Mouse (Mus musculus) liver, embryonic 14.5 days (tissue): Measurements from ENCODE around the gene Znrf3. TPM values are rescaled to one million over a fixed set of nuclear protein-coding genes. Genes with fewer than 3 reads are reported as not detected.

ENCODE experiments used
- ATAC-seq: fragments of 200-750 bp; cut with Nextera tagmentation; 2 replicates; pipeline ENCODE4 v1.8.0; 2017; ENCODE audit warnings: moderate number of reproducible peaks, mild to moderate bottlenecking, moderate library complexity; ENCODE audit not compliant: insufficient read depth
- DNase-seq, 3 experiments: peaks; one replicate each; pipeline ENCODE4 v3.0.0-alpha.2; 2012 to 2013; ENCODE audit warnings: low read depth in 3 of 3, low spot score in 3 of 3
- H3K27ac ChIP-seq: fragments of 300-500 bp; sonication (generic); 2 replicates; pipeline ENCODE4 v1.5.1; 2014; ENCODE audit warnings: moderate library complexity, mild to moderate bottlenecking, control low read depth, inconsistent platforms
- H3K27me3 ChIP-seq: fragments of 300-500 bp; sonication (generic); 2 replicates; pipeline ENCODE4 v1.6.1; 2014; ENCODE audit warnings: mild to moderate bottlenecking, low read length, moderate library complexity; ENCODE audit not compliant: control insufficient read depth, insufficient read depth
- H3K36me3 ChIP-seq: fragments of 300-500 bp; sonication (generic); replicated peaks from 2 replicates; pipeline ENCODE4 v1.6.1; 2014; ENCODE audit warnings: low read depth; ENCODE audit not compliant: control insufficient read depth, insufficient read depth
- H3K4me1 ChIP-seq, 2 experiments: fragments of 200-500 bp in 1 of 2; fragments of 300-500 bp in 1 of 2; sonication (generic) in 1 of 2; replicated peaks; 2 replicates each; pipeline ENCODE4 v1.6.1; 2012 to 2014; ENCODE audit warnings: antibody characterized with exemption in 1 of 2, inconsistent platforms in 1 of 2, low read length in 1 of 2; ENCODE audit not compliant: control insufficient read depth in 2 of 2, insufficient read depth in 2 of 2
- H3K4me2 ChIP-seq: fragments of 300-500 bp; sonication (generic); 2 replicates; pipeline ENCODE4 v1.6.1; 2014; ENCODE audit warnings: low read depth, mild to moderate bottlenecking, control low read depth, moderate library complexity
- H3K4me3 ChIP-seq, 2 experiments: fragments of 200-500 bp in 1 of 2; fragments of 300-500 bp in 1 of 2; sonication (generic) in 1 of 2; 2 replicates each; pipeline ENCODE4 v1.5.1; 2012 to 2014; ENCODE audit warnings: low read depth in 2 of 2, low read length in 2 of 2, mild to moderate bottlenecking in 2 of 2, control low read depth in 1 of 2, inconsistent platforms in 1 of 2, moderate library complexity in 1 of 2; ENCODE audit not compliant: insufficient read depth in 1 of 2
- H3K9ac ChIP-seq: fragments of 300-500 bp; sonication (generic); replicated peaks from 2 replicates; pipeline ENCODE4 v1.6.1; 2014; ENCODE audit warnings: mild to moderate bottlenecking, control low read depth, moderate library complexity
- H3K9me3 ChIP-seq: fragments of 300-500 bp; sonication (generic); 2 replicates; pipeline ENCODE4 v1.6.1; 2016; ENCODE audit warnings: low read length, mixed read lengths; ENCODE audit not compliant: control insufficient read depth
- CTCF ChIP-seq: IDR thresholded peaks from 2 replicates; pipeline ENCODE4 v1.5.1; 2016; ENCODE audit warnings: antibody characterized with exemption, low read depth, control low read depth
- EP300 ChIP-seq: IDR thresholded peaks from 2 replicates; pipeline ENCODE4 v1.6.1; 2016; ENCODE audit warnings: antibody characterized with exemption, low read depth
- WGBS: fragments of 180-500 bp; shearing (Covaris S2); extraction: QIAGEN DNeasy Blood & Tissue Kit; methylation state at CpG from one replicate; pipeline ENCODE4 v1.1.7; 2014; ENCODE audit not compliant: insufficient replicate concordance; 5-methylcytosine and 5-hydroxymethylcytosine counted together
- polyA plus RNA-seq, 2 experiments: library from polyadenylated mRNA; depleted of rRNA in 1 of 2; stranded (reverse) in 1 of 2; unstranded in 1 of 2; fragments of >200 nt; fragmentation: Nextera tagmentation in 1 of 2; extraction: Ambion mirVana in 1 of 2; gene quantifications; 2 replicates each; pipeline versions ENCODE4 v1.2.1 to v1.2.3; 2012 to 2014

Gene Znrf3
- polyA plus RNA-seq, 2 experiments = 1.4 to 2.4 TPM

- no peak for TF ChIP-seq CTCF
- TF ChIP-seq EP300 = no peak
- Histone ChIP-seq H3K27ac (no peak overlapping the region), H3K4me1 (peaks cover 5 to 19% of the 10 kb centered on the region in 2 experiments; a peak in 2 of 4 replicates), H3K4me3 (no peak overlapping the region), H3K9ac (0 out of 2 replicates have a peak overlapping the region, but pooled peaks have one; percentile 18), H3K36me3 (no peaks in the 10 kb centered on the region), H3K27me3 (no peaks in the 10 kb centered on the region), H3K4me2 (no peak overlapping the region), H3K9me3 (no peaks in the 10 kb centered on the region)
- DNase-seq = no peak
- WGBS = 30% methylated on average over 4 of the region's 4 CpGs
- ATAC-seq = no peak
These were observed 20.5 kb downstream of the Znrf3 start for GRCm38 (mm10) chr11:5424185-5424584.

- H3K27me3 ChIP-seq = no peaks in the 10 kb centered on the region
- no peak for DNase-seq
- no peak overlapping the region for H3K9ac ChIP-seq
- peaks cover 5 to 18% of the 10 kb centered on the region in 2 experiments; a peak in 3 of 4 replicates for H3K4me1 ChIP-seq
- no peak overlapping the region for H3K4me2 ChIP-seq
- no peaks in the 10 kb centered on the region for H3K36me3 ChIP-seq
- no peaks in the 10 kb centered on the region for H3K9me3 ChIP-seq
- no peak overlapping the region for H3K27ac ChIP-seq
- H3K4me3 ChIP-seq = no peak overlapping the region
- ATAC-seq = no peak
- TF ChIP-seq CTCF = no peak
- TF ChIP-seq EP300 = no peak
These were observed 21.6 kb downstream of the Znrf3 start for GRCm38 (mm10) chr11:5423000-5423399.

GRCm38 (mm10) chr11:5422252-5422636, 22.4 kb downstream of the Znrf3 start:
- DNase-seq (no peak), ATAC-seq (no peak)
- no peak for TF ChIP-seq CTCF
- TF ChIP-seq EP300 = no peak
- Histone ChIP-seq H3K9me3 (no peaks in the 10 kb centered on the region), H3K36me3 (no peaks in the 10 kb centered on the region), H3K4me3 (no peak overlapping the region), H3K27ac (no peak overlapping the region), H3K4me1 (peaks cover 5 to 18% of the 10 kb centered on the region in 2 experiments; a peak in 3 of 4 replicates), H3K9ac (no peak overlapping the region), H3K4me2 (no peak overlapping the region), H3K27me3 (no peaks in the 10 kb centered on the region)
- 36% methylated on average over 1 of the region's 1 CpGs for WGBS

GRCm38 (mm10) chr11:5421506-5422251, 23.0 kb downstream of the Znrf3 start:
- ATAC-seq (no peak), DNase-seq (no peak)
- peaks cover 5 to 20% of the 10 kb centered on the region in 2 experiments; a peak in 3 of 4 replicates for H3K4me1 ChIP-seq
- no peaks in the 10 kb centered on the region for H3K9me3 ChIP-seq
- no peak overlapping the region for H3K27ac ChIP-seq
- H3K27me3 ChIP-seq = no peaks in the 10 kb centered on the region
- WGBS = 46% methylated on average over 4 of the region's 4 CpGs
- H3K9ac ChIP-seq = no peak overlapping the region
- no peaks in the 10 kb centered on the region for H3K36me3 ChIP-seq
- no peak overlapping the region for H3K4me2 ChIP-seq
- no peak overlapping the region for H3K4me3 ChIP-seq
- no peak for TF ChIP-seq CTCF
- no peak for TF ChIP-seq EP300

GRCm38 (mm10) chr11:5415617-5416338, 28.9 kb downstream of the Znrf3 start:
- DNase-seq (no peak), ATAC-seq (no peak)
- 40% methylated on average over 6 of the region's 6 CpGs for WGBS
- Histone ChIP-seq H3K27me3 (no peaks in the 10 kb centered on the region), H3K27ac (no peak overlapping the region), H3K9ac (no peak overlapping the region), H3K4me3 (no peak overlapping the region), H3K36me3 (no peaks in the 10 kb centered on the region), H3K4me1 (peaks cover 2 to 21% of the 10 kb centered on the region in 2 experiments; a peak in 3 of 4 replicates), H3K9me3 (no peaks in the 10 kb centered on the region), H3K4me2 (no peak overlapping the region)
- no peak for TF ChIP-seq EP300
- TF ChIP-seq CTCF = no peak
